Mouse (Mus musculus): ENCODE data around the gene Ccna2. TPM values are rescaled to one million over a fixed set of nuclear protein-coding genes. Genes with fewer than 3 reads are reported as not detected.

Ccna2 gene
- 68.9 and 80.1 TPM in 2 replicates for polyA plus RNA-seq (2012; rRNA removed)

DNA sequence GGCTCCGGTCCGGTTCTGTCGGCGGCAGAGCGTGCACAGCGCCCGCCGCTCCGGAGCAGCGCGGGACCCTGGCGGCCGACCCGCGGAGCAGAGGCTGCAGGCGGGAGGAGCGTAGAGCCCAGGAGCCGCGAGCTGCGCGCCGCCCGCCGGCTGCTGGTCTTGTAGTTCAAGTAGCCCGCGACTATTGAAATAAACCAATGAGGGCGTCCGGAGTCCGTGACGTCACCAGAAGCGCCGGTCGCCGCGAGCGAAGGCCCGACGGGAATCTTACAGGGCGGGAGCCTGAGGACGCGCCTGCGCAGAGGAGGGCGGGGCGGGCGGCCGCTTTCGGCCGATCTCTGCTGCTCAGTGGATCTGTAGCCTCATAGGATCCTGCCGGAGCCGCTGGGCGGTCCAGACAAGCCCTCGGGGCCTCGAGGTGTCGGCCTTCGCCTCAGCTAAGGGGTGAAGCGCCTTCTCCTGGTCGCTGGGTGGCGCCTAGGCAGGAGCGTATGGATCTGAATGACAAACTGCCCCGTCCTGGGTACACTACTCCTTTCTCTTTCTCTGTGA is at the start of gene Ccna2:
Gene Ccna2 (minus strand): TSS at position 324 of the 552 bp plus-strand sequence.

DNA sequence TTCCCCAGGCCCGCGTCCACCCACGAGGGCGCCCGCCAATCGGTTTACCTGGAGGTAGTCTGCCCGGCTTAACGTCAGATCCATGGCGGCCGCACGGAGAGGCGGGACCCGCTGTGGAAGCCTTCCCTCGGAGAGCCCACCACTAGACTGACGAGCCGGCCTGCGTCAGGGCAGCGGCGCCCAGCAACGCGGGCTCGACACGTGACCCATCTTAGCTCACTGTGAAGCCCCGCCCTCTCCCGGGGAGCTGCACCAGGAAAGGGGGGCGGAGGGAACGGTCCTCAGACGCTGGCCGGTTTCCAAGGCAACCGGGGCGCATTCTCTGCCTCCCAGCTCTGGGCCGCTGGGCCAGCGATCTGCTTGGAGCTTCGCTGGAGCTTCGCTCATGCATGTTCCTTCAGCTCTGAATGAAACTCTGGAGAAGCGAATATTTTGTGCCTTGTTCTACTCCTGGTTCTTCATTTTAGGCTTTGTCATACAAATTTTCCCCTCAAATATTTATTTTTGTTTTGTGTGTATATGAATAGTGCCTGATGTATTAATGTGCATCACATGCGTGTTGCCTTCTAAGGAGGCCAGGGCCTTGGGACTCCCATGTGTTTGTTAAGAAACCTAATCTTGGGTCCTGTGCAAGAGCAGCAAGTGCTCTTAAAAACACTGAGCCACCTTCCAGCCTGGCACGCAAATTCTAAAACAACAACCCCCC is 41.4 kb upstream of the Ccna2 start, which contains the start of gene Bbs7:
Gene Bbs7 (minus strand): TSS at position 276 of the 706 bp plus-strand sequence.

DNA sequence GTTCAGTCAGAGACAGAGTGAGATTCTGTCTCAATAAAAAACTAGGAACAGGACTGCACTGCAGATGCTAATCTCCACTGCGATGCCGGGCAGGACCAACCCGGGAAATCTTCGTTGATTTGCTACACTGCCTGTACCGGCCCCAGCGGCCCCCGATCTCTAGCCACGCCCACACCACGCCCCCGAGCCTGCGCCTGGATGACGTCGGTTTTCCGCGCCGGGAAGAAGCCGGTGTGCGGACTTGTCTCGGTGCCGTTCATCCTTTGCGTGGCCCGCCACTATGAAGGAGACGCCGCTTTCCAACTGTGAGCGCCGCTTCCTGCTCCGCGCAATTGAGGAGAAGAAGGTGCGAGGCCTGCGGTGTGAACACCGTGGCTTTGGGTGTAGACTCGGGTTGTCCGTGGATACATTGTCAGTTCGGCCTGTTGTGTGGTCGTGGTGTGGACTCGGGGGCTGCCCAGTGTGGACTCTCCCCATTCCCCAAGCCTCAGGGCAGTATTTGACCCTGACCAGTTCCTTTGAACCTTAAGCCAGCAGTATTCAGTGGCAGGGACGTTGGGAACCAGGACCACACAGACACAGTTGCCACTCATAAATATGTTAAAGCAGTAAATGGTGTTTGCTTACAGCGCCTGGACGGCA is 19.4 kb downstream of the Ccna2 start, which contains the start of gene Exosc9:
Gene Exosc9 (plus strand): TSS at position 201 of the 642 bp plus-strand sequence.

DNA sequence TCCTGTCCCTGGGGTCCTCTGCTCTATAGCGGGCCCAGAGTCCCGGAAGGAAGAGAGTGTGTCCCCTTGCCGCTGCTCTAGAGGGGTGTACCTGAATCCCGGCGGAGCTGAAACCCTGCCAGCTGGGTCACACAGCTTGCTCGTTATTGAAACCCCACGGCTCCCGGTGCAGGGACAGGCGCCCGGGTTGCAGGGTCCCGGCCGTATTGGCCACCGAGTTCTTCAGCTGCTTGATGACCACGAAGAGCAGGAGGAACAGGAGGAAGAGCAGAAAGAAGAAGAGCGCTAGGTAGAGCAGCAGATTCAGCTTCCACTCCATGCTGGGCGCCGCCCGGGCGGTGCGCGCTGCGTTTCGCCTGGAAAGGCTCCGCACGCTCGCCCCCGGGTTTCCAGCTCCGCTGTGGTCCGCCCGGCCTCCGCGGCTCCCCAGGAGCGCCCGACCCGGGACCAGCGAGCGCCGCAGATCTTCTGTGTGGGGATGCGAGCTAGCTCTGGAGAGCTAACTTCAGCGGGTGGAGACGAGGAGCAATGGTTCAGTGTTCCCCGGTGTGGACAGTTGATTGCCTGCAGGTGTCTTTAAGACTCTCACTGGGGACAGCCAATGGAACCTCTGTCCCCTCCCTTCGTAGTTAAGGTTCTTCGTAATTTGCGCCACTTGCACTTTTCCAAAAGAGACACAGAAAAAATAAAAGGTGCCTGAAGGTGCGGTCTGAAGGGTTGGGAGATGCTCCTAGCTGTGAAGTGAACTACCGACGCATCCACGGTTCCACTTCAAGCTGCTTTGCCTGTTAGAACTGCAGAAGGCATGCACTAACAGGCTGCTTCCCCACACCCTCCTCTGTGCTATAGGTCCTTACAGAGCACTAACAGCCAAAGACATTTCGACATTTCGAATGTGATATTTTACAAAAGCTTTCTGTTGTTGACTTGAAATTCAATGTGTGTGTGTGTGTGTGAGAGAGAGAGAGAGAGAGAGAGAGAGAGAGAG is 50.6 kb downstream of the Ccna2 start, which contains the start of gene Gm11549:
Gene Gm11549 (minus strand): TSS at position 741 of the 988 bp plus-strand sequence.

Other genes starting within 250 kb of the Ccna2 start
- gene Anxa5, start 96.3 kb downstream of the Ccna2 start, polyA plus RNA-seq (2012; rRNA removed) = 288 and 361 TPM in 2 replicates
- gene 1810062G17Rik, start 96.2 kb downstream of the Ccna2 start, polyA plus RNA-seq (2012; rRNA removed) = 1.3 and 1.6 TPM in 2 replicates
- 0.07 and 0.09 TPM in 2 replicates for gene Gm11549, start 50.3 kb downstream of the Ccna2 start, polyA plus RNA-seq (2012; rRNA removed)
- gene Exosc9, start 19.5 kb downstream of the Ccna2 start, polyA plus RNA-seq (2012; rRNA removed) = 3.6 and 3.7 TPM in 2 replicates
- 1.0 and 2.0 TPM in 2 replicates for gene Bbs7, start 41.3 kb upstream of the Ccna2 start, polyA plus RNA-seq (2012; rRNA removed)
- 1.2 and 1.8 TPM in 2 replicates for gene Trpc3, start 118.0 kb upstream of the Ccna2 start, polyA plus RNA-seq (2012; rRNA removed)

All from colon, adult 2 months (tissue).